ENCODE assay signal across 16 mouse cellular contexts in genomic region chr13:14025554-14025953, GRCm38 (mm10).
"Had no signal": no experiment of that assay in that cellular context is flagged by ENCODE, and none has a peak within 500 bp of the region (broad histone marks: within the 10 kb centered on the region; RNA-seq: fewer than 3 reads in every experiment).

No protein-coding gene starts in this region.

- H3K4me2 ChIP-seq: liver, embryonic 15.5 days; lung, embryonic 15.5 days; midbrain, embryonic 11.5 days; midbrain, embryonic 13.5 days; midbrain, embryonic 15.5 days; neural tube, embryonic 12.5 days had no signal

- H3K4me3 ChIP-seq: liver, embryonic 15.5 days; lung, embryonic 15.5 days; megakaryocyte, embryonic 14.5 days; midbrain, embryonic 13.5 days; midbrain, embryonic 15.5 days; neural tube, embryonic 12.5 days had no signal

- H3K9me3 ChIP-seq: liver, embryonic 15.5 days; lung, embryonic 15.5 days; megakaryocyte, embryonic 14.5 days; midbrain, embryonic 13.5 days; midbrain, embryonic 15.5 days; neural tube, embryonic 12.5 days had no signal

- H3K4me1 ChIP-seq: lung, embryonic 15.5 days; midbrain, embryonic 13.5 days; midbrain, embryonic 15.5 days; neural tube, embryonic 12.5 days had no signal

- H3K9ac ChIP-seq: liver, embryonic 15.5 days; liver, postnatal 0 days; lung, embryonic 15.5 days; midbrain, embryonic 13.5 days; midbrain, embryonic 15.5 days; neural tube, embryonic 12.5 days had no signal

- H3K27me3 ChIP-seq: liver, embryonic 15.5 days; lung, embryonic 15.5 days; megakaryocyte, embryonic 14.5 days; midbrain, embryonic 13.5 days; midbrain, embryonic 15.5 days; neural tube, embryonic 12.5 days had no signal

- DNase-seq: liver, postnatal 0 days; lung, adult 2 months; lung, postnatal 10 days; right cerebral cortex, postnatal 14 days; spleen, adult 18-20 months; thymus, adult 2 months; thymus, postnatal 25 days; thymus, postnatal 4 days had no signal

- H3K27ac ChIP-seq: lung, embryonic 15.5 days; macrophage; midbrain, embryonic 13.5 days; midbrain, embryonic 15.5 days; neural tube, embryonic 12.5 days had no signal

- ATAC-seq: liver, postnatal 0 days; midbrain, embryonic 13.5 days; midbrain, embryonic 15.5 days had no signal
